Comparison of ENCODE assay signal across 9 mouse cellular contexts in genomic region chr16:60604613-60605012, GRCm38 (mm10). TPM values are rescaled to one million over a fixed set of nuclear protein-coding genes. Genes with fewer than 3 reads are reported as not detected.
DNase-seq lines count a peak whose midpoint lies in the region; ATAC-seq lines count a peak whose summit lies in the region.
"Had no signal": no experiment of that assay in that cellular context is flagged by ENCODE, and none has a peak within 500 bp of the region (broad histone marks: within the 10 kb centered on the region; RNA-seq: fewer than 3 reads in every experiment).

No protein-coding gene starts in this region.

- peak overlapping the region; percentile 41 for H3K4me3 ChIP-seq in kidney, embryonic 16.5 days (ENCODE audit: low read length)
- peak overlapping the region; percentile 68 for H3K4me3 ChIP-seq in hindbrain, embryonic 15.5 days
- peak overlapping the region; percentile 62 for H3K4me3 ChIP-seq in neural tube, embryonic 15.5 days (replicated peaks)
- H3K4me3 ChIP-seq: myocyte had no signal

- no peak overlapping the region for H3K27ac ChIP-seq in kidney, embryonic 16.5 days (ENCODE audit: low read length)
- H3K27ac ChIP-seq in hindbrain, embryonic 15.5 days (replicated peaks), result peak overlapping the region; percentile 83
- H3K27ac ChIP-seq in neural tube, embryonic 15.5 days (replicated peaks), result 0 out of 2 replicates have a peak overlapping the region, but pooled peaks have one; percentile 33

- no peak for ATAC-seq in kidney, embryonic 16.5 days (ENCODE audit: low FRiP score, low TSS enrichment)
- ATAC-seq in hindbrain, embryonic 15.5 days (ENCODE audit: low FRiP score, low read depth), result no peak
- no peak for ATAC-seq in neural tube, embryonic 15.5 days (ENCODE audit: low FRiP score)
- no peak for ATAC-seq in activated CD4-positive, CD25-positive, alpha-beta regulatory T cell, adult 4 months

- peaks cover 34% of the 10 kb centered on the region for H3K27me3 ChIP-seq in kidney, embryonic 16.5 days (ENCODE audit: insufficient read depth, low read length)
- no peaks in the 10 kb centered on the region for H3K27me3 ChIP-seq in hindbrain, embryonic 15.5 days
- 0 out of 2 replicates have a peak, but pooled peaks cover 5% of the 10 kb centered on the region for H3K27me3 ChIP-seq in neural tube, embryonic 15.5 days (replicated peaks)

- H3K4me1 ChIP-seq in kidney, embryonic 16.5 days (ENCODE audit: insufficient read depth, low read length), result peaks cover 9% of the 10 kb centered on the region; the same call in 1 of the 2 replicates
- peaks cover 12% of the 10 kb centered on the region for H3K4me1 ChIP-seq in hindbrain, embryonic 15.5 days (replicated peaks)
- H3K4me1 ChIP-seq in neural tube, embryonic 15.5 days, result peaks cover 22% of the 10 kb centered on the region

- 2% methylated on average over 10 of the region's 10 CpGs for WGBS in kidney, embryonic 16.5 days
- under 1% methylated on average over 10 of the region's 10 CpGs for WGBS in hindbrain, embryonic 15.5 days
- 2% methylated on average over 10 of the region's 10 CpGs for WGBS in neural tube, embryonic 15.5 days

- H3K36me3 ChIP-seq in kidney, embryonic 16.5 days (ENCODE audit: insufficient read depth, low read length), result no peaks in the 10 kb centered on the region
- no peaks in the 10 kb centered on the region for H3K36me3 ChIP-seq in hindbrain, embryonic 15.5 days
- H3K36me3 ChIP-seq in neural tube, embryonic 15.5 days, result no peaks in the 10 kb centered on the region

- no peak for DNase-seq in kidney, adult 9 months
- DNase-seq in embryo, embryonic 11 days, result peak; percentile 7
- no peak for DNase-seq in adrenal gland, adult 18-20 months (ENCODE audit: low spot score in 2 of 2)
- no peak for DNase-seq in urinary bladder, postnatal 10 days (ENCODE audit: low spot score)

- peak overlapping the region; percentile 64 for H3K4me2 ChIP-seq in kidney, embryonic 16.5 days (replicated peaks; ENCODE audit: low read depth, low read length)
- peak overlapping the region; percentile 92 for H3K4me2 ChIP-seq in hindbrain, embryonic 15.5 days
- peak overlapping the region; percentile 90 for H3K4me2 ChIP-seq in neural tube, embryonic 15.5 days

- no peaks in the 10 kb centered on the region for H3K9me3 ChIP-seq in kidney, embryonic 16.5 days (ENCODE audit: low read length)
- H3K9me3 ChIP-seq in hindbrain, embryonic 15.5 days, result no peaks in the 10 kb centered on the region
- no peaks in the 10 kb centered on the region for H3K9me3 ChIP-seq in neural tube, embryonic 15.5 days (replicated peaks)

- no peak overlapping the region for H3K9ac ChIP-seq in kidney, embryonic 16.5 days (replicated peaks; ENCODE audit: low read length)
- H3K9ac ChIP-seq in hindbrain, embryonic 15.5 days, result peak overlapping the region; percentile 71
- peak overlapping the region; percentile 75 for H3K9ac ChIP-seq in neural tube, embryonic 15.5 days (replicated peaks)

RNA-seq across cellular contexts. Expression of gene Epha6, which starts 0.7 kb away (rescaled TPM):
- 0.07 TPM in 1 of 2 replicates, not detected in the other for polyA plus RNA-seq in kidney, embryonic 16.5 days (2015; fragmentation: Nextera tagmentation; extraction: Ambion mirVana)
- polyA plus RNA-seq in hindbrain, embryonic 15.5 days (2015; fragmentation: Nextera tagmentation; extraction: Ambion mirVana), result 9.5 and 11.3 TPM in 2 replicates
- 7.0 and 8.6 TPM in 2 replicates for polyA plus RNA-seq in neural tube, embryonic 15.5 days (2015; fragmentation: Nextera tagmentation; extraction: Ambion mirVana)
- total RNA-seq in adrenal gland, adult 18-20 months (2021), result not detected
- polyA plus RNA-seq in activated CD4-positive, CD25-positive, alpha-beta regulatory T cell, adult 4 months (2017; shearing (Covaris generic)), result not detected
- polyA plus RNA-seq: myocyte had no signal
